Mouse (Mus musculus) gastrocnemius, postnatal 4 days (tissue): ENCODE measurements around the gene Crip1. TPM values are rescaled to one million over a fixed set of nuclear protein-coding genes. Genes with fewer than 3 reads are reported as not detected.
"Not testable (repeated sequence)": the region's sequence is repeated elsewhere in the genome, so short reads cannot be mapped to it uniquely, and the experiment has no call there.

Experiments
- DNase-seq, 2 experiments: peaks; one replicate each; pipeline ENCODE4 v3.0.0; 2021 to 2022; ENCODE audit warnings: low spot score in 2 of 2, mixed read lengths in 2 of 2
- total RNA-seq, 2 experiments: library from RNA; stranded (reverse); gene quantifications; 2 replicates each; pipeline ENCODE4 v1.2.3; 2021

The Crip1 gene
- total RNA-seq, 2 experiments from 2014 or later, result 331 to 336 TPM

GRCm38 (mm10) chr12:113176960-113177725 lies 31.0 kb downstream of the Crip1 start:
- no peak for DNase-seq

- no peak for DNase-seq
Observed at GRCm38 (mm10) chr12:113181020-113181419, 34.9 kb downstream of the Crip1 start.

DNA sequence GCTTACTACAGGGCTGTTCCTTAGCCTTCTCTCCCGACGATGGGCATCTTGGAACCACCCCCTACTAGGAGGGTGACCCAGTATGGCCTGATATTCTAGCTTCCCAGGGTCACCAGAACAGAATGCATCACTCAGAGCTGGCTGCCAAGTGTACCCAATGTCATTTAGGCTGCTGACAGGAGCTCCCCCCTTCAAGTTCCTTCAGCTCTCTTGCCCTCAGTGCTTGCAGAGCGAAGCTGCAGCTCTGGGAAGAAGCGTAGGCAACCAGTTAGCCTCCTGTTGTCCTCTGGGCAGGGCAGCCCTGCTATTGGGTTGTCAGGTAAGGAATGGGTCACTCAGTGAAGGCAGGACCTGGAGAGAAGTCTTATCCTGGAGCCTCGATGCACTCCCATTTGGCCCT lies 38.8 kb downstream of the Crip1 start:
- DNase-seq, result no peak

DNA sequence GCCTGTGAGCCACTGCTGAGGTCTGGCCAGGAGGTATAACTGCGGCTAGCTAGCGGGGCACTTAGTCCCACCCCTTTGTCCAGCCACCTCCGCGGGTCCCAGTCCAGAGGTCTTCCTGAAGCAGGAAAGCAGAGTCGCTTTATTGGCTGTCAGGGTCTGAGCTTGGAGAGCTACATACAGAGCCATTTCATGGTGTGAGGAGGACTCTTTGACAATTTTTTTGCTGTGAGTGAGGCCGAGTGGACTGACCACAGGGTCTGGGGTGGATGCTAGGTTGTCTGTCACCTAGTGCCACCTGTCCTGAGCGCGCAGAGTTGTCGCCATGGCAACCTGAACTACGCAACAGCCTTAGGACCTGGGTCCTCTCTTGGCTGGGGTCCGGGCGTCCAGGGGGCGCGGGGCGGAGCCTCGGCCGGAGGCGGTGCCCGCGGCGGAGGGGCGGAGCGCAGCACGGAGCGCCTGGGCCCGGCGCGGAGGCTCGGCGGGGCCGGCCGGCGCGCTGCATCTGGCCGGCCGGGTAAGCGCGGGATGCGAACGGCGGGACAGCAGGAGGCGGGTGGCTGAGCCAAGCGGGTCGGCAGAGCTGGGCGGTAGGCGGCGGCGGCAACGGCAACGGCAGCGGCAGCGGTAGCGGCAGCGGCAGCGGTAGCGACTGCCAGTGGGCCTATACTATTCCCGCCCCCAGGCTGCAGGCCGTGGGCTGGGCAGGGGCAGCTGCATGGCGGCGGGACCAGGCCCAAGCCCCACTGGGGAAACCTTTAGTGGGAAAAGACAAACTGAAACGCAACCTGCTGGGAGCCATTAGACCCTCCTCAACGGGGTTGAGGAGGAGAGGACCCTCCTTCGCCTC lies 39.6 kb downstream of the Crip1 start, which contains the start of gene Tmem121:
Gene Tmem121 (plus strand): TSS at position 489 of the 850 bp plus-strand sequence.
- DNase-seq, result no peak

DNA sequence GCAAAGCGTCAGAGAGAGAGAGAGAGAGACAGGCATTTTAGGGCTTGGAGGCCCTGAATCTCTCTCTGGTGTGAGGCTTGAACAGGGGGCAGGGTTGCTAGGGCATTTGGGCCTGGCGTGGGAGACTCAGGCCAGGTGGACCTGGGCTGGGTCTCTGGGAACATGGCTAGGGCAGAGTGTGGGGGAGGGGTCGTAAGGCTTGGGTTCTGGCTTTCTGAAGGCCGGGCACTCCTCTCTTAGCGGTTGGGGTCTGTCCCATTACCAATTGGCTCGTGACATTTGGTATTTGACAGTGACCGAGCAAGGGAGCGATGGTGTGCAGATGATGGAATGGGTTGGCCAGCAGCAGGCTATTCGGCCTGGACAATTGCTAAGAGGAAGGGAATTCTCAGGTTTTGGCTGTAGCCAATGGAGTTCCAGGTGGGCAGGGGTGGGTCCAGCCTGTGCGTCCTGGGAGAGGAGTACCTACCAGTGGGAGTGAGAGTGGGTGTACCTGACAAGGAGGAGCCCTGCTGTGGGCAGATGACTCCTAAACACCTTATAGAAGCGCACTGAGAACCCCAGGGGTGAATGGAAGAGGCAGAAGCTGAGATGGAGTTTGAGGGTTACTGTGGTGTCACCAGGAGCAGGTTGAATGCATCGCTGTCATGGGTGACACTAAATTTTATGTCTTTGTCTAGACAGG lies 40.4 kb downstream of the Crip1 start:
- no peak for DNase-seq

DNA sequence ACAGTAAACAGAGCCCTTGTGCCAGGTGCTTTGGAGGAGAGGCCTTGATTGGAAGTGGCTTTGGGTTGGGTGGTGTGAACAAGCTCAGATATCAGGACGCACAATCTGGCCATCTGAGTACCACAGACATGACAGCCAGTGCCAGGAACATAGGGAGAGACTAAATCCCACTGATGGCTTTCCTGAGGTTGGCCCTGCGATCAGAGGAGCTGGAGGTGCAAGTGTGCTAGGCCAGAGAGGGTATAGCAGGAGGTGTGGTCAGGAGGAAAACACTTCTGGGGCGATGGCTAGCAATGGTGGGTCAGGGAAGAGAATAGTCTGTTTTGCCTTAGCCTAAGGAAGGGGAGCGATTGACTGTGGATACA lies 40.9 kb downstream of the Crip1 start:
- no peak for DNase-seq

DNA sequence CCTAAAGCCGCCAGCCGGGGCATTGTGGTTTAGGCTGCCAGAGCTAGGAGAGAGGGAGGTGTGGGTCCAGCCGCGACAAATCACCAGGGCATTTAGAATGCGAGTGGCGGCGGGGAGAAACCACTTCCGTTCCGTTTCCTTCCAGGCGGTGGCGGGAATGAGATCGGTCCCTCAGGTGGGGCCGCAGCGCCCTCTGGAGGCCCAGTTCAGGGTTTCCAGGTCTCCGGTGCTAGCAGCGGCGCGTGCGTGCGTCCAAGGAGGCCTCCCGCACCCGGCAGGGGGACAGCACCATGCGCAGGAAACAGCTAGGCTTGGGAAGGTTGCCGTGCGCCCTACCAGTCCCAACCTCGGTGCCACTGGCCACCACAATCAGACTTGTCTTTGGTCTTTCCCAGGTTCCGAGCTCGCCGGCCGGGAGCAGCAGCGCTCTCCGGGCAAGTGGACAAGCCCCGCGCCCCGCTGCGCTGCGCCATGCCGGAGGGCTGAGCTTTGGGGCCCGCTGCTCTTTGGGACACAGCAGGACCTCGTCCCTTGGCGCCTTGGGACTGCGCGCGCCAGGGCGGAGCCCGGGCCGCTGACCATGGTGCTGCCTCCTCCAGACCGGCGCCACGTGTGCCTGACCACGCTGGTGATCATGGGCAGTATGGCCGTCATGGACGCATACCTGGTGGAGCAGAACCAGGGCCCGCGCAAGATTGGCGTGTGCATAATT lies 41.6 kb downstream of the Crip1 start:
- DNase-seq, result peak; percentile 60 to 78

DNA sequence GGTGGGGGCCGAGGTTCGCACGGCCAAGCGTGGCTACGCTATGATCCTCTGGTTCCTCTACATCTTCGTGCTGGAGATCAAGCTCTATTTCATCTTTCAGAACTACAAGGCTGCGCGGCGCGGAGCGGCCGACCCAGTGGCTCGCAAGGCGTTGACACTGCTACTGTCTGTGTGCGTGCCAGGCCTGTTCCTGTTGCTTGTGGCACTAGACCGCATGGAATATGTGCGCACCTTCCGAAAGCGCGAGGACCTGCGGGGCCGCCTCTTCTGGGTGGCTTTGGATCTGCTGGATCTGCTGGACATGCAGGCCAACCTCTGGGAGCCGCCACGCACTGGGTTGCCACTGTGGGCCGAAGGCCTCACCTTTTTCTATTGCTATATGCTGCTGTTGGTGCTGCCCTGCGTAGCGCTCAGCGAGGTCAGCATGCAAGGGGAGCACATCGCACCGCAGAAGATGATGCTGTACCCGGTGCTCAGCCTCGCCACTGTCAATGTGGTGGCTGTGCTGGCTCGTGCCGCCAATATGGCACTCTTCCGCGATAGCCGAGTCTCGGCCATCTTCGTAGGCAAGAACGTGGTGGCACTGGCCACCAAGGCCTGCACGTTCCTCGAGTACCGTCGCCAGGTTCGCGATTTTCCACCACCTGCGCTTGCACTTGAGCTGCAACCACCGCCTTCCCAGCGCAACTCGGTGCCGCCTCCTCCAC lies 42.4 kb downstream of the Crip1 start:
- no peak for DNase-seq

DNA sequence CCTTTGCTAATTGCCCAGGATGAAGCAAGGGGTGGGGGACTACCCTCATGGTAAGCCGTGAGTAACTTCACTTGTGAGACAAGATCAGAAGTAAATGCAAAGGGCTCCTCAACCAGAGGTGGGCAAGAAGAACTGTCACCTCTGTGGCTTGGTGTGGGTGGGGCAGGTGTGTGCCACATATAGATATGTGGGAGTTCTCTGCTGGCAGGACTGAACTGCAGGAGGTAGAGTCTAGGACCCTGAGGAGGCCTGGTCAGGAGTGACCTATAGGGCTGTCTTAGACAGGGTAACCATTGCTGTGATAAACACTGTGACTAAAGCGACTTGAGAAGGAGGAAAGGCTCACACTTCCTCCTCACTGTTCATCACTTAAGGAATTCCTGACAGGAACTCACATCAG lies 47.3 kb downstream of the Crip1 start:
- DNase-seq, result no peak

- DNase-seq, result not testable (repeated sequence)
Observed at GRCm38 (mm10) chr12:113199132-113199531, 53.0 kb downstream of the Crip1 start.

DNA sequence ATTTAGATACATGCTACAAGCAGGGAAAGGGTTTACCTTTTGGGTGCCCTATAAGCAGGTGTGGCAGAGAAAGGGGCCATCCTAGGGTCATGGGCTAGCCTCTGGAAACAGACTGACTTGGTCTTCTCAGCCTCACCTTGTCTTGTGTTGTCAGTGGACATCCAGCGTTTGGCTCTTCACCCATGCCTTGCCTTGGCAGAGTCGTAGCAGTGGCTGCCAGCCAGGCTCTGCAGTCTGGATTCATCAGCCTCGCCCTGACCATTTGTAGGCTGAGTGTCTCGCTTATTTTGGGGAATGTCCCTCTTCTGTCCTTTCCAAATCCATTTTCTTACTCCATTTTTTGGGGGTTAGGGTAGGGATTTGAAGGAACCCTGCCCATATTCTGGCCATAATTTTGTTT lies 55.2 kb downstream of the Crip1 start:
- DNase-seq, result no peak

- no peak for DNase-seq
Observed at GRCm38 (mm10) chr12:113202008-113202407, 55.9 kb downstream of the Crip1 start.

Other genes with a start within 250 kb of the Crip1 start
- gene Jag2, start 216.5 kb upstream of the Crip1 start, total RNA-seq, result 10 to 100 TPM; 60.4 to 60.8 TPM
- gene Nudt14, start 204.2 kb upstream of the Crip1 start, total RNA-seq, result 10 to 100 TPM; 23.7 to 27.2 TPM
- gene Btbd6, start 169.8 kb upstream of the Crip1 start, total RNA-seq, result 10 to 100 TPM; 18.4 to 19.4 TPM
- 10 to 100 TPM; 44.2 to 52.2 TPM for gene Brf1, start 145.6 kb upstream of the Crip1 start, total RNA-seq
- gene Pacs2, start 131.8 kb upstream of the Crip1 start, total RNA-seq, result 10 to 100 TPM; 81.4 to 82.4 TPM
- 1 to 10 TPM in 1 of 2 experiments, under 1 TPM in 1; 0.65 to 1.0 TPM for gene Tex22, start 71.8 kb upstream of the Crip1 start, total RNA-seq
- 10 to 100 TPM; 68.8 to 71.8 TPM for gene Mta1, start 48.0 kb upstream of the Crip1 start, total RNA-seq
- 100 to 1,000 TPM; 141 to 153 TPM for gene Crip2, start 6.1 kb upstream of the Crip1 start, total RNA-seq
- gene Tedc1, start 10.1 kb downstream of the Crip1 start, total RNA-seq, result 1 to 10 TPM; 6.4 TPM
- 1 to 10 TPM; 2.5 to 3.4 TPM for gene Tmem121, start 39.6 kb downstream of the Crip1 start, total RNA-seq